Mouse (Mus musculus) adrenal gland, postnatal 4 days (tissue): ENCODE data around the gene Macrod2. TPM values are rescaled to one million over a fixed set of nuclear protein-coding genes. Genes with fewer than 3 reads are reported as not detected.

ENCODE experiments used
- DNase-seq, 2 experiments: peaks; one replicate each; pipeline ENCODE4 v3.0.0; 2021 to 2022; ENCODE audit warnings: low spot score in 2 of 2, mixed read lengths in 2 of 2
- total RNA-seq, 2 experiments: library from RNA; stranded (reverse); gene quantifications; 2 replicates each; pipeline ENCODE4 v1.2.3; 2021

Macrod2 gene
- total RNA-seq, 2 experiments from 2014 or later: 7.4 to 9.6 TPM

- DNase-seq: no peak
Measured at GRCm38 (mm10) chr2:141913486-141913885, 1518.4 kb downstream of the Macrod2 start.

- no peak for DNase-seq
Measured at GRCm38 (mm10) chr2:141913894-141914293, 1518.8 kb downstream of the Macrod2 start.

- no peak for DNase-seq
Measured at GRCm38 (mm10) chr2:141920377-141920992, 1525.4 kb downstream of the Macrod2 start.

- no peak for DNase-seq
Measured at GRCm38 (mm10) chr2:141935130-141935529, 1540.0 kb downstream of the Macrod2 start.

- DNase-seq: no peak
Measured at GRCm38 (mm10) chr2:141954795-141955194, 1559.7 kb downstream of the Macrod2 start.

GRCm38 (mm10) chr2:141955197-141955596 is 1560.1 kb downstream of the Macrod2 start:
- DNase-seq: no peak

DNA sequence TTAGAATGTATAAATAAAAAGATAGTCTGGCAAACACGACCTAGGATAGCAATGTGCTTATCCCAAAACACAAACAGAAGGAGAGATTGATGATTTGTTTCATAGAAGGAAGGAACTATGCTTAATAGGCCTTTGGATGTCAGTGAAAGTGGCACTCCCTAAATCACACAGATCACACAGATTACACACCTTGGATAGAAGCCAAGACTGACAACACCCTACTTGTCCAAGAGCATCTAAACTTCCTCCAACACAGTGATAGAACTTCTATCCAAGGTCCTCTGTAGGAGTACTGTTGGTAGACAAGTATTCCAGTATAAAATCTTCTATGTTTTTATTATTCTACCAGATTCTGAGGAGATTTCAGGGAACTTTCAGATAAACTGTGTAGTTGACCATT is 1567.8 kb downstream of the Macrod2 start:
- no peak for DNase-seq

- no peak for DNase-seq
Measured at GRCm38 (mm10) chr2:141983664-141984395, 1588.7 kb downstream of the Macrod2 start.

- DNase-seq: no peak
Measured at GRCm38 (mm10) chr2:141998901-141999300, 1603.8 kb downstream of the Macrod2 start.

DNA sequence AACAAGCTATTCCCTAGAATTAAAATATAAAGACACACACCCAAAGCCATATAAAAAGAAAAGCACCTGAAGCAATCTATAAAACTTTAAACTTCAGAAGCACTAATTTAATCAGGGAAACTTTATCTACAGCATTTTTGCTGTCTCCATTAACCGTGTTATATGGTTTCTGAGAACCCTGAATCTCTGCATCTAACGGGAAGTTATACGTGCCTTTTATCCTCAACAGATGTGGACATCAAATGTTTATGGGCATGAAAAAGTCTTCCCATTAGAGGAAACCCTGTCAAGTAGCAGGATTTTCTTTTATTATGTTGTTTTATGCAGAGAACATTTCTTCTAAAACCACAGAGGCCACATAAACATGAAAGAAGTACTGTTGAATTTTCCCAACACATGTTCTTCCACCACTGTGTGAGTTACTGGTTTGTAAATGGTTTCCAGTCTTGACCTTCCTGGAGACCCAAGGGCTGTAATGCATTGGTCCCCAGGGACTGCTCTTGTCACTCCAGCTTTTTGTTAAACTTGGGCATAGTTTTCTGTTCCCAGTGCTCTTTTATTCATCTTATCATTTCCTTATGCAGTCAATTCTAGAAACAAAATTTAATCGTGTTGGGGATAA is 1629.5 kb downstream of the Macrod2 start:
- DNase-seq: no peak

GRCm38 (mm10) chr2:142026721-142027120 is 1631.6 kb downstream of the Macrod2 start:
- DNase-seq: no peak

GRCm38 (mm10) chr2:142030756-142031646 is 1635.9 kb downstream of the Macrod2 start:
- DNase-seq: no peak

DNA sequence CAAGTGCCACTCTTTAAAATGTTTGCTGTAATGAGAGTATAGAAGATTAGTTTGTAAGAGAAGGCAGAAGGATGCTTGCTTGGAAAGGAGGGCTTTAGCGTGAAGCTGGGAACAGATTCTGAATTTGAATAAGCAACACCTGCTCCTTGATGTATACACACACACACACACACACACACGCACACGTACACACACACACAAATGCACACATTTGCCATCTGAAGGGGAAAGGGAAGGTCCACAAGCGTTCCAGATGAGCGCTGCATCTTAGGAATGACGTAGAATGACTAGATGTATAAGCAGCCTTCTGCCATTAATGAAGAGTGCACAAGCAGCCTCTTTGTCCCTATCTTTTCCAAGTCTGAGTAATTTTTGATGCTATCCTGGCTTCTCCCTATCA is 1660.5 kb downstream of the Macrod2 start:
- no peak for DNase-seq

GRCm38 (mm10) chr2:142057889-142058750 is 1663.0 kb downstream of the Macrod2 start:
- DNase-seq: no peak

DNA sequence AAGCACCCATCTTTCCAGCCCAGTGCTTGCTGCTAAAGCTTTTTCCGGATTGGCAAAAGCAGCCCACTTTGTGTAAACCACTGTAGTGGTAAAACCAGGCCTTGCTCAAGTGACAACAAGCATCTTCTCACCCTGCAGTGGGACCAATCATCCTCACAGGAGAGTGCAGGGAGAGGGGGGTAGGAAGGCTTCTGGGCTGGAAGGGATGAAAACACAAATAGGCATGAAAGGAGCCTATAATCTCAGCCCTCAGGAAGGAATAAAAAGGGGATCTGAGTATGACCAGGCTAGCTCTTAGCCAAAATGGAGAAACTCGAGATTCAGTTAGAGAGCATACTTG is 1663.6 kb downstream of the Macrod2 start:
- DNase-seq: no peak

DNA sequence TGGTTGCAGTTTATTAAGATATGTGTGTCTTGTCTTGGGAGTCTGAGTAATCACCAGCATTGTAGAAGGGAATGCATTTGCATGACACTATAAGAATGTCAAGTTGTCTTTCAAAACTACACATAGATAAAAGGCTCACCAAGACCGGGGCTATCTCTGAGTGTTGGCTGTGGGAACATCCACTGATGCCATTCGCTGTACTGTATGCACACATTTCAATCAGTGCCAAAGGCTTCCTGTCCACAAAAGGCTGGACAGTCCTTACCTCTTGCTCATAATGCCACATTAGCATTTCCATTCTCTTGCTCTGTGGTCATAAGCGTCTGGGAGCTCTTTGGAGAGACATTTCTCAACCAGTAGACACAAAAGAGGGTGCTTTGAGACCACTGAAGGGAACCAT is 1713.8 kb downstream of the Macrod2 start:
- no peak for DNase-seq

GRCm38 (mm10) chr2:142116623-142117022 is 1721.5 kb downstream of the Macrod2 start:
- no peak for DNase-seq

GRCm38 (mm10) chr2:142128109-142128508 is 1733.0 kb downstream of the Macrod2 start:
- no peak for DNase-seq

DNA sequence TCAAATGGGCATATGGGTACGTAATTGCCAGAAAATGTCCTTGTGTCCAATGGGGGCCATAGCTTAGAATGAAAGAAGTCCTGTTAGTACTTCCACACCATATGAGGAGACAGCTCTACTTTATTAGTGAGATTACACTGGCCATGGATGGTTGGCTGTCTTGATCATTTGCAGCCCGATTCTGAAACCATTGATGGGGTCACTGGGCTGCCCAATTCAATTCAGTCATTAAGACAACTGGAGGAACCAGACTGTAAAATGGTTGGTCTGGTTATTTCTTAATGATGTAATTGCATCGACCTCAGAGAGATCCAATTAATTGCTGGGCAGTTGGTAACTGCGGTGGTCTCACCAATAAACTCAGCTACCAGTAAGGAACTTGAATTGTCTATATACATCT is 1734.1 kb downstream of the Macrod2 start:
- DNase-seq: no peak

GRCm38 (mm10) chr2:142149310-142149709 is 1754.2 kb downstream of the Macrod2 start:
- DNase-seq: no peak
